Comparison of ENCODE assay signal across 25 mouse cellular contexts in the genomic region with DNA sequence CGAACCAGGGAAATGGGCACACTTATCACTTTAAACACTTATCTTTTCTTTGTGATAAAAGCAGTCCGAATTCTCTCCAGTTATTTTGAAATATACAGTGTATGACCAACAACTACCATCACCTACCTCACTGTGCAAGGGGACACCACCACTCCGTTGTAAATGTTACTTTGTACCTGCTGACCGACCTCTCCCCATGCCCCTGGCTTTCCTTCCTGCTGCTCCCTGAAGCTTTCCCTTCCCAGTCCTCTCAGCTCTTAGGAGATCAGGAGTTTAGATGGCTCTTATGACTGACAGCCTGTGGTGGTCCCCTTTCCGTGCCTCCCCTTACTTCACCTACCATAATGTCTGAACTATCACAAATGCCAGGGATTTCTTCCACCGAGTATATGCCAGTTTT. TPM values are rescaled to one million over a fixed set of nuclear protein-coding genes. Genes with fewer than 3 reads are reported as not detected.
"Had no signal": no experiment of that assay in that cellular context is flagged by ENCODE, and none has a peak within 500 bp of the region (broad histone marks: within the 10 kb centered on the region; RNA-seq: fewer than 3 reads in every experiment).

No protein-coding gene starts in this region.

- H3K36me3 ChIP-seq: embryonic facial prominence, embryonic 12.5 days; embryonic facial prominence, embryonic 13.5 days; embryonic facial prominence, embryonic 15.5 days; forebrain, embryonic 10.5 days; forebrain, embryonic 12.5 days; forebrain, embryonic 15.5 days had no signal

- DNase-seq: cerebellum, adult 2 months; cerebellum, adult 8-10 months; cerebellum, adult 9-10 months; cerebellum, adult 9-11 months; cerebellum, postnatal 10 days; cerebellum, postnatal 14 days; cerebellum, postnatal 25 days; cerebellum, postnatal 36 days; embryo, embryonic 11 days; forebrain, postnatal 0 days; gastrocnemius, adult 2 months; gastrocnemius, postnatal 10 days; gastrocnemius, postnatal 14 days; gastrocnemius, postnatal 25 days; gastrocnemius, postnatal 36 days; heart, adult 2 months had no signal

- H3K4me1 ChIP-seq: embryonic facial prominence, embryonic 10.5 days; embryonic facial prominence, embryonic 12.5 days; embryonic facial prominence, embryonic 13.5 days; embryonic facial prominence, embryonic 15.5 days; forebrain, embryonic 10.5 days; forebrain, embryonic 12.5 days; forebrain, embryonic 13.5 days had no signal

- H3K27ac ChIP-seq: embryonic facial prominence, embryonic 10.5 days; embryonic facial prominence, embryonic 12.5 days; embryonic facial prominence, embryonic 13.5 days; embryonic facial prominence, embryonic 15.5 days; forebrain, embryonic 10.5 days; forebrain, embryonic 12.5 days; forebrain, embryonic 13.5 days; forebrain, embryonic 15.5 days; gastrocnemius, adult 2 months; heart, adult 2 months had no signal

- H3K27me3 ChIP-seq: embryonic facial prominence, embryonic 12.5 days; embryonic facial prominence, embryonic 13.5 days; embryonic facial prominence, embryonic 15.5 days; forebrain, embryonic 12.5 days; forebrain, embryonic 13.5 days; forebrain, embryonic 15.5 days had no signal

- H3K4me3 ChIP-seq: embryonic facial prominence, embryonic 10.5 days; embryonic facial prominence, embryonic 12.5 days; embryonic facial prominence, embryonic 13.5 days; embryonic facial prominence, embryonic 15.5 days; erythroblast, embryonic 14.5 days; forebrain, embryonic 10.5 days; forebrain, embryonic 12.5 days; forebrain, embryonic 13.5 days; forebrain, embryonic 15.5 days; gastrocnemius, adult 2 months; heart, adult 2 months had no signal

- H3K9me3 ChIP-seq: embryonic facial prominence, embryonic 10.5 days; embryonic facial prominence, embryonic 12.5 days; embryonic facial prominence, embryonic 13.5 days; embryonic facial prominence, embryonic 15.5 days; forebrain, embryonic 10.5 days; forebrain, embryonic 12.5 days; forebrain, embryonic 13.5 days; forebrain, embryonic 15.5 days had no signal

RNA-seq across cellular contexts. Expression of a gene that starts 21.0 kb away (rescaled TPM):
- polyA plus RNA-seq: erythroblast, embryonic 14.5 days had no signal
